ENCODE assay signal across 7 mouse cellular contexts in genomic region chr9:62166186-62166585, GRCm38 (mm10). TPM values are rescaled to one million over a fixed set of nuclear protein-coding genes. Genes with fewer than 3 reads are reported as not detected.
A peak's percentile ranks its signal among the peaks of the same experiment; 100 is the strongest.
DNase-seq lines count a peak whose midpoint lies in the region; TF ChIP-seq lines count a peak whose summit lies in the region.

No protein-coding gene starts in this region.

- H3K79me2 ChIP-seq in myocyte (ENCODE audit: control insufficient read depth, insufficient read depth) = no peaks in the 10 kb centered on the region

- no peaks in the 10 kb centered on the region for H3K36me3 ChIP-seq in myocyte (ENCODE audit: control insufficient read depth, insufficient read depth)

- peak; percentile 76 for DNase-seq in left cerebral cortex, postnatal 4 days
- DNase-seq in left cerebral cortex, adult 8-10 months (ENCODE audit: low spot score in 2 of 2) = no peak
- peak; percentile 57 for DNase-seq in embryo, embryonic 11 days
- DNase-seq in gastrocnemius, postnatal 25 days = peak; percentile 57
- DNase-seq in urinary bladder, postnatal 4 days (ENCODE audit: low spot score in 2 of 2) = no peak
- no peak for DNase-seq in left cerebral cortex, postnatal 25 days (ENCODE audit: low spot score in 2 of 2)

- no peaks in the 10 kb centered on the region for H3K27me3 ChIP-seq in myocyte (ENCODE audit: control insufficient read depth, insufficient read depth, insufficient read length)

- H3K4me2 ChIP-seq in myocyte (ENCODE audit: low read depth) = peak overlapping the region; percentile 57

- TF ChIP-seq POLR2A in myocyte (IDR thresholded peaks at IDR 0.05; ENCODE audit: insufficient read length, low read depth) = no peak

- H3K4me3 ChIP-seq in myocyte = no peak overlapping the region

- intact Hi-C loops in left cerebral cortex, postnatal 4 days (cut with DNase I) = no loop called here
- intact Hi-C loops in left cerebral cortex, postnatal 25 days (cut with DNase I) = no loop called here

- no peak overlapping the region for H3ac ChIP-seq in myocyte (ENCODE audit: control insufficient read depth, insufficient read length)

TF ChIP-seq in myocyte, 11 proteins besides CTCF, POLR2A, EP300 and RAD21:
- TF ChIP-seq TCF12 (IDR thresholded peaks at IDR 0.05; ENCODE audit: insufficient read depth, poor library complexity, severe bottlenecking) (peak; percentile 98), MYOD1 (IDR thresholded peaks at IDR 0.05; ENCODE audit: control insufficient read depth in 1 of 3, insufficient read length in 2 of 3, low read depth in 2 of 3) (peak; percentile 100), E2F4 (IDR thresholded peaks at IDR 0.05; ENCODE audit: insufficient read depth) (no peak), MYOG (IDR thresholded peaks at IDR 0.05; ENCODE audit: control insufficient read depth in 1 of 3, insufficient read depth in 1 of 3, insufficient read length in 2 of 3, low read depth in 2 of 3) (peak; percentile 94 to 99 (median 97)), MAX (IDR thresholded peaks at IDR 0.05; ENCODE audit: low read depth) (no peak), CEBPB (IDR thresholded peaks at IDR 0.05; ENCODE audit: insufficient read depth, poor library complexity, severe bottlenecking) (no peak), TCF3 (IDR thresholded peaks at IDR 0.05; ENCODE audit: insufficient read length, low read depth) (peak; percentile 98), POLR2AphosphoS2 (IDR thresholded peaks at IDR 0.05; ENCODE audit: insufficient read length, low read depth) (no peak)

RNA-seq across cellular contexts. Expression of gene Glce, which starts 43.7 kb away (rescaled TPM):
- 10 to 100 TPM; 28.2 to 29.2 TPM for total RNA-seq in left cerebral cortex, postnatal 4 days (2021)
- total RNA-seq in left cerebral cortex, adult 8-10 months (2022) = 10 to 100 TPM; 39.0 to 44.3 (median 41.3) TPM
- total RNA-seq in gastrocnemius, postnatal 25 days (2021) = 1 to 10 TPM; 5.5 to 8.3 TPM
- 32.0 TPM for polyA plus RNA-seq in myocyte (2012; fragmentation: generic; extraction: Trizol)
- total RNA-seq in left cerebral cortex, postnatal 25 days (2021) = 10 to 100 TPM; 31.8 to 32.5 TPM

Comparison
In these comparisons a context has a peak if more than half of its experiments do, and no peak if none do; other contexts are left out.
1. DNase-seq: peak in left cerebral cortex, postnatal 4 days (single experiment), embryo, embryonic 11 days (single experiment) and gastrocnemius, postnatal 25 days (single experiment); none in left cerebral cortex, adult 8-10 months (0 of 2), urinary bladder, postnatal 4 days (0 of 2) and left cerebral cortex, postnatal 25 days (0 of 2).